Mouse (Mus musculus) kidney, adult 2 months (tissue): ENCODE data around the gene Bcan.

Experiments used
- CTCF ChIP-seq: fragments of 200-500 bp; conservative IDR thresholded peaks from 2 replicates; pipeline ENCODE4 v1.5.1; 2011; ENCODE audit warnings: low read depth, mild to moderate bottlenecking, control low read depth, low read length, moderate library complexity, mixed read lengths; ENCODE audit not compliant: insufficient read depth, insufficient read length
- POLR2A ChIP-seq: fragments of 200-500 bp; IDR thresholded peaks from one replicate; pipeline ENCODE4 v1.6.1; 2011; ENCODE audit warnings: low read depth, low read length, control low read depth

DNA sequence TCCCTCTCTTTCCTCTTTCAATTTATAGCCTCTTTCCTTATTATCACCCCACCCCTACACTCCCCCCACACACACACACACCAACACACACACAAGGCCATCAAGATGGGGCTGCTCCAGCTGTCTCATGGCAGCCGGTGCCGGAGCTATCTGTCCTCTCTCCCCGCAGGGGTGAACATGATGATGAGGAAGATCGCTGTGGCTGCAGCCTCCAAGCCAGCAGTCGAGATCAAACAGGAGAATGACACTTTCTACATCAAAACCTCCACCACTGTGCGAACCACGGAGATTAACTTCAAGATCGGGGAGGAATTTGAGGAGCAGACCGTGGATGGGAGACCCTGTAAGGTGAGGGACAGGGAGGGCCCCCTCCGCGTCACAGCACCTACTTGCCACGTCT lies 48.1 kb downstream of the Bcan start:
- TF ChIP-seq CTCF (no peak), POLR2A (no peak)
